Mouse (Mus musculus) thymus, adult 2 months (tissue): ENCODE results near the gene Gabbr2.

ENCODE experiments used
- CTCF ChIP-seq: fragments of 200-500 bp; IDR thresholded peaks from 2 replicates; pipeline ENCODE4 v1.5.1; 2012; ENCODE audit warnings: mild to moderate bottlenecking, control low read depth, low read length, moderate library complexity, borderline replicate concordance; ENCODE audit not compliant: control insufficient read depth, poor library complexity, insufficient read depth; ENCODE audit errors: extremely low read depth
- POLR2A ChIP-seq: fragments of 200-500 bp; IDR thresholded peaks from 2 replicates; pipeline ENCODE4 v1.6.1; 2012; ENCODE audit warnings: mild to moderate bottlenecking, low read length, control low read depth, moderate library complexity; ENCODE audit not compliant: control insufficient read depth, poor library complexity, insufficient read depth; ENCODE audit errors: extremely low read depth

- TF ChIP-seq CTCF, result no peak
- no peak for TF ChIP-seq POLR2A
Observed at GRCm38 (mm10) chr4:46928112-46928511, 63.6 kb downstream of the Gabbr2 start.
